Mouse (Mus musculus): Measurements from ENCODE around the gene Gm8882.
"Not testable (repeated sequence)": the region's sequence is repeated elsewhere in the genome, so short reads cannot be mapped to it uniquely, and the experiment has no call there.

Gene Gm8882

DNA sequence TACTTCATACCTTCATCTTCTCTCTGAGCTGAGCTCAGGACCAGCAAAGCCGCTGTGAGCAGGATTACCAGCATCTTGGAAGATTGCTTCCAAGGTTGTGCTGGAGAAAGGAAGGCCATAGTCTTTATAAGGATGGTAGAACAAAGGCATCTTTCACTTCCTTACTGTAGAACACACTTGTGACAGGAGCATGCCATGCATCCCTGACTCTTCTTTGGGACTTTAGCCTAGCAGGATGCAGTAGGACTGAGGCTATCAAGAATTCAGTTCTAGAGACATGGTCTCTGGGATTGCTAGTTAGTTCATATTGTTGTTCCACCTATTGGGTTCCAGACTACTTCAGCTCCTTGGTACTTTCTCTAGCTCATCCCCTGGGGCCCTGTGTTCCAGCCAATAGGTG is at the start of gene Gm8882:
TSS of gene Gm8882 (minus strand) at position 101 of the 400 bp plus-strand sequence.
- not testable (repeated sequence) for DNase-seq (ENCODE audit: low spot score in 2 of 2)

GRCm38 (mm10) chr6:132314657-132315056 is 49.3 kb downstream of the Gm8882 start, which contains the start of gene Prpmp5:
Gene Prpmp5 (minus strand): TSS chr6:132314757.
- DNase-seq (ENCODE audit: low spot score in 2 of 2) = not testable (repeated sequence)
